Mouse (Mus musculus) hindbrain, embryonic 13.5 days (tissue): ENCODE data around the gene Emc3. TPM values are rescaled to one million over a fixed set of nuclear protein-coding genes. Genes with fewer than 3 reads are reported as not detected.

ENCODE experiments used
- ATAC-seq: fragments of 200-750 bp; cut with Nextera tagmentation; 2 replicates; pipeline ENCODE4 v1.8.0; 2017; ENCODE audit warnings: moderate TSS enrichment; ENCODE audit not compliant: low FRiP score
- H3K27ac ChIP-seq: fragments of 300-500 bp; sonication (generic); 2 replicates; pipeline ENCODE4 v1.5.1; 2015; ENCODE audit warnings: inconsistent platforms, mild to moderate bottlenecking, moderate library complexity
- H3K27me3 ChIP-seq: fragments of 300-500 bp; sonication (generic); 2 replicates; pipeline ENCODE4 v1.6.1; 2015; ENCODE audit warnings: mild to moderate bottlenecking, inconsistent platforms
- H3K36me3 ChIP-seq: fragments of 300-500 bp; sonication (generic); 2 replicates; pipeline ENCODE4 v1.6.1; 2015; ENCODE audit warnings: mild to moderate bottlenecking, inconsistent platforms
- H3K4me1 ChIP-seq: fragments of 300-500 bp; sonication (generic); replicated peaks from 2 replicates; pipeline ENCODE4 v1.6.1; 2015; ENCODE audit warnings: inconsistent platforms
- H3K4me2 ChIP-seq: fragments of 300-500 bp; sonication (generic); 2 replicates; pipeline ENCODE4 v1.6.1; 2015; ENCODE audit warnings: inconsistent platforms, mild to moderate bottlenecking, moderate library complexity
- H3K4me3 ChIP-seq: fragments of 300-500 bp; sonication (generic); 2 replicates; pipeline ENCODE4 v1.5.1; 2015; ENCODE audit warnings: mild to moderate bottlenecking, inconsistent platforms
- H3K9ac ChIP-seq: fragments of 300-500 bp; sonication (generic); 2 replicates; pipeline ENCODE4 v1.6.1; 2015; ENCODE audit warnings: mild to moderate bottlenecking, inconsistent platforms
- H3K9me3 ChIP-seq: fragments of 300-500 bp; sonication (generic); 2 replicates; pipeline ENCODE4 v1.6.1; 2016; ENCODE audit warnings: inconsistent platforms
- WGBS: fragments of 180-500 bp; shearing (Covaris S2); methylation state at CpG from one replicate; pipeline ENCODE4 v1.1.7; 2015; 5-methylcytosine and 5-hydroxymethylcytosine counted together
- microRNA-seq: library from miRNA; unstranded; fragments of <30 nt; microRNA quantifications from one replicate; pipeline ENCODE4, GENCODE M21; 2016
- polyA plus RNA-seq: library from polyadenylated mRNA; unstranded; fragments of >200 nt; fragmentation: Nextera tagmentation; extraction: Ambion mirVana; gene quantifications from 2 replicates; pipeline ENCODE4 v1.2.1, GENCODE M21; 2015

Emc3 gene
- polyA plus RNA-seq, 1 experiment from 2014 or later, result 105 TPM

GRCm38 (mm10) chr6:113469432-113469831 is 62.0 kb downstream of the Emc3 start:
- Histone ChIP-seq H3K9ac (peak overlapping the region; percentile 63; the same call in 1 of the 2 replicates), H3K4me3 (peak overlapping the region; percentile 39), H3K27ac (no peak overlapping the region), H3K27me3 (peaks cover 51% of the 10 kb centered on the region), H3K9me3 (no peaks in the 10 kb centered on the region), H3K4me2 (peak overlapping the region; percentile 65), H3K36me3 (no peaks in the 10 kb centered on the region), H3K4me1 (peaks cover 21% of the 10 kb centered on the region)
- ATAC-seq, result peak; percentile 69
- 1% methylated on average over 30 of the region's 31 CpGs for WGBS

GRCm38 (mm10) chr6:113469021-113469420 is 62.4 kb downstream of the Emc3 start:
- Histone ChIP-seq H3K9ac (peak overlapping the region; percentile 63; the same call in 1 of the 2 replicates), H3K4me2 (peak overlapping the region; percentile 65), H3K4me1 (peaks cover 21% of the 10 kb centered on the region), H3K27ac (no peak overlapping the region), H3K4me3 (peak overlapping the region; percentile 39), H3K36me3 (no peaks in the 10 kb centered on the region), H3K27me3 (peaks cover 51% of the 10 kb centered on the region), H3K9me3 (no peaks in the 10 kb centered on the region)
- WGBS, result 8% methylated on average over 9 of the region's 9 CpGs
- ATAC-seq, result peak; percentile 52

- 63% methylated on average over 3 of the region's 3 CpGs for WGBS
- H3K4me2 ChIP-seq, result no peak overlapping the region
- 0 out of 2 replicates have a peak, but pooled peaks have one; percentile 3 for ATAC-seq
These were observed 62.9 kb downstream of the Emc3 start for GRCm38 (mm10) chr6:113468512-113468911.

GRCm38 (mm10) chr6:113465602-113466001 is 65.8 kb downstream of the Emc3 start:
- peaks cover 40% of the 10 kb centered on the region for H3K27me3 ChIP-seq
- no peak overlapping the region for H3K4me2 ChIP-seq
- peaks cover 13% of the 10 kb centered on the region for H3K4me1 ChIP-seq
- no peak overlapping the region for H3K4me3 ChIP-seq
- no peak for ATAC-seq
- H3K36me3 ChIP-seq, result no peaks in the 10 kb centered on the region
- 54% methylated on average over 5 of the region's 5 CpGs for WGBS
- H3K27ac ChIP-seq, result no peak overlapping the region
- no peaks in the 10 kb centered on the region for H3K9me3 ChIP-seq
- peak overlapping the region; percentile 13; the same call in 1 of the 2 replicates for H3K9ac ChIP-seq

More at GRCm38 (mm10) chr6:113468512-113468911, 62.9 kb downstream of the Emc3 start:
- H3K36me3 ChIP-seq, result no peaks in the 10 kb centered on the region
- H3K27me3 ChIP-seq, result peaks cover 51% of the 10 kb centered on the region
- no peak overlapping the region for H3K27ac ChIP-seq
- no peaks in the 10 kb centered on the region for H3K9me3 ChIP-seq
- no peak overlapping the region for H3K9ac ChIP-seq
- H3K4me3 ChIP-seq, result no peak overlapping the region
- peaks cover 21% of the 10 kb centered on the region for H3K4me1 ChIP-seq

Small RNAs within 50 kb of the gene (microRNA-seq; reads per million reads assigned to microRNA genes)
- not detected for gene Gm23365

Other genes with a start within 250 kb of the Emc3 start
- gene Cpne9, start 249.3 kb downstream of the Emc3 start, polyA plus RNA-seq, result 1.2 and 1.9 TPM in 2 replicates
- gene Brpf1, start 224.5 kb downstream of the Emc3 start, polyA plus RNA-seq, result 17.1 and 17.3 TPM in 2 replicates
- gene Ogg1, start 204.7 kb downstream of the Emc3 start, polyA plus RNA-seq, result 8.7 and 9.6 TPM in 2 replicates
- 79.6 and 86.3 TPM in 2 replicates for gene Camk1, start 187.7 kb downstream of the Emc3 start, polyA plus RNA-seq
- 70.0 and 70.6 TPM in 2 replicates for gene Tada3, start 153.8 kb downstream of the Emc3 start, polyA plus RNA-seq
- 416 and 430 TPM in 2 replicates for gene Arpc4, start 153.5 kb downstream of the Emc3 start, polyA plus RNA-seq
- gene Ttll3, start 142.4 kb downstream of the Emc3 start, polyA plus RNA-seq, result 11.8 TPM in 2 replicates
- gene Rpusd3, start 112.3 kb downstream of the Emc3 start, polyA plus RNA-seq, result 17.5 and 19.5 TPM in 2 replicates
- not detected in 2 replicates for gene Cidec, start 95.9 kb downstream of the Emc3 start, polyA plus RNA-seq
- gene Jagn1, start 89.1 kb downstream of the Emc3 start, polyA plus RNA-seq, result 92.9 and 96.9 TPM in 2 replicates
- 0.09 and 0.17 TPM in 2 replicates for gene Il17re, start 73.2 kb downstream of the Emc3 start, polyA plus RNA-seq
- 2.0 and 2.4 TPM in 2 replicates for gene Il17rc, start 60.2 kb downstream of the Emc3 start, polyA plus RNA-seq
- gene Creld1, start 48.4 kb downstream of the Emc3 start, polyA plus RNA-seq, result 67.2 and 72.4 TPM in 2 replicates
- gene Prrt3, start 29.7 kb downstream of the Emc3 start, polyA plus RNA-seq, result 5.3 and 7.1 TPM in 2 replicates
- gene Fancd2, start within 50 bp of the Emc3 start, polyA plus RNA-seq, result 3.0 and 3.2 TPM in 2 replicates
- gene Fancd2os, start 69.1 kb upstream of the Emc3 start, polyA plus RNA-seq, result 0.19 and 0.23 TPM in 2 replicates
- 235 and 248 TPM in 2 replicates for gene Brk1, start 73.1 kb upstream of the Emc3 start, polyA plus RNA-seq
- gene Vhl, start 92.3 kb upstream of the Emc3 start, polyA plus RNA-seq, result 65.0 and 68.5 TPM in 2 replicates
- gene Irak2, start 106.8 kb upstream of the Emc3 start, polyA plus RNA-seq, result 1.7 and 2.1 TPM in 2 replicates
- gene Tatdn2, start 165.4 kb upstream of the Emc3 start, polyA plus RNA-seq, result 0.72 and 0.83 TPM in 2 replicates
- 0.29 TPM in 1 of 2 replicates, not detected in the other for gene Ghrl, start 188.2 kb upstream of the Emc3 start, polyA plus RNA-seq
- 216 and 218 TPM in 2 replicates for gene Sec13, start 209.1 kb upstream of the Emc3 start, polyA plus RNA-seq